Mouse (Mus musculus) erythroblast, embryonic 14.5 days (primary cell): Measurements from ENCODE around the gene Il17d. TPM values are rescaled to one million over a fixed set of nuclear protein-coding genes. Genes with fewer than 3 reads are reported as not detected.
A peak's percentile ranks its signal among the peaks of the same experiment; 100 is the strongest.

Source experiments
- H3K27me3 ChIP-seq: 2 replicates; pipeline ENCODE4 v1.6.1; 2012; ENCODE audit warnings: inconsistent platforms; ENCODE audit not compliant: control insufficient read depth
- H3K36me3 ChIP-seq: 2 replicates; pipeline ENCODE4 v1.6.1; 2012; ENCODE audit warnings: mild to moderate bottlenecking, inconsistent platforms; ENCODE audit not compliant: control insufficient read depth
- H3K4me1 ChIP-seq: 2 replicates; pipeline ENCODE4 v1.6.1; 2012; ENCODE audit warnings: inconsistent platforms; ENCODE audit not compliant: control insufficient read depth
- H3K4me3 ChIP-seq: replicated peaks from 2 replicates; pipeline ENCODE3; 2012; ENCODE audit warnings: moderate library complexity, mild to moderate bottlenecking, inconsistent platforms
- H3K9me3 ChIP-seq: 2 replicates; pipeline ENCODE4 v1.6.1; 2012; ENCODE audit warnings: low read length, inconsistent platforms, mixed read lengths; ENCODE audit not compliant: control insufficient read depth
- GATA1 ChIP-seq: IDR thresholded peaks from 2 replicates; pipeline ENCODE4 v1.6.1; 2012; ENCODE audit warnings: low read length, inconsistent platforms, mixed read lengths
- TAL1 ChIP-seq: IDR thresholded peaks from 3 replicates; pipeline ENCODE4 v1.6.1; 2012; ENCODE audit warnings: low read length, inconsistent platforms, mixed read lengths
- polyA plus RNA-seq: library from polyadenylated mRNA; stranded (reverse); fragments of >175 nt; gene quantifications from 2 replicates; pipeline ENCODE4 v1.2.3, GENCODE M21; 2012

Gene Il17d
- not detected in 2 replicates for polyA plus RNA-seq

GRCm38 (mm10) chr14:57524671-57525387 lies at the start of gene Il17d:
Il17d (plus strand) TSS chr14:57524777.
- peaks cover 65% of the 10 kb centered on the region for H3K27me3 ChIP-seq
- TF ChIP-seq TAL1 (no peak), GATA1 (no peak)
- peak within 1 kb of the TSS; percentile 58 for H3K4me3 ChIP-seq

DNA sequence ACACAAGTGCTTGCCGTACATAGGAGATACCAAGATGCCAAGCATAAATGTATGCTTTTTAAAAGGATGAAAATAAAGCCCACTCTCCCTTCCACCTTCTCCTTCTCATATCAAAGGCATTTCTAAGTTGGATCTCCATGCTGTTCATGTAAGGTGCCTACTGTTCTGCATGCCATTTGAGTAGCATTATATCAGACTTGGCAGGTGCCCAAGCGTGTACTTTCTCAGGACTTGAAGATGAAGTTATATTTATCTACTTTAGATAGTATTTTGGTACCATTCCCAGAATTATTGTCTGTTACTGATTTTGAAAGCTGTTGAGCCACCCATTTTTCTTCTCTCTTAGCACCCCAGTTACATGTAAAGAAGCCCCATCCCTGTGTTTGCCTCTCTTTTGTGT lies 49.5 kb upstream of the Il17d start:
- Histone ChIP-seq H3K4me1 (no peaks in the 10 kb centered on the region), H3K27me3 (no peaks in the 10 kb centered on the region), H3K36me3 (no peaks in the 10 kb centered on the region), H3K4me3 (no peak overlapping the region), H3K9me3 (no peaks in the 10 kb centered on the region)
- TF ChIP-seq GATA1 (no peak), TAL1 (no peak)

More at GRCm38 (mm10) chr14:57524671-57525387, at the start of gene Il17d:
- Histone ChIP-seq H3K4me1 (peaks cover 15% of the 10 kb centered on the region), H3K9me3 (peaks cover 14% of the 10 kb centered on the region), H3K36me3 (no peaks in the 10 kb centered on the region)

DNA sequence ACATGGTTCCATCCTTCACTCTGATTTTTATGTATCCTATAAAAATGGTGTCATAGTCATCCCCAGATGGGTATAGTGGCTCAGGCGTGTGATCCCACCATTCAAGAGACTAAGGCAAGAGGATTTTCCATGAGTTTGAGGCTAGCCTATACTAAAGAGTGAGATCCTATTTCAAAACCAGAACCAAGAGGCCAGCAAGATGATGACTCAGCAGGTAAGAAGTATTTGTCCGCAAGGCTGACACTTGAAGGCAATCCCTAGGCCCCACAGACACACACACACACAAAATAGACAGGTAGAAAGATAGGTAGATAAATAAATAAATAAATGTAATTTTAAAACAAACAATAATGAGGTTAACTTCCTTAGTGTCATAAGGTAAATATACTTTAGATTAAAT lies 42.3 kb upstream of the Il17d start:
- Histone ChIP-seq H3K4me3 (no peak overlapping the region), H3K9me3 (no peaks in the 10 kb centered on the region), H3K27me3 (no peaks in the 10 kb centered on the region), H3K4me1 (no peaks in the 10 kb centered on the region), H3K36me3 (no peaks in the 10 kb centered on the region)
- TF ChIP-seq GATA1: no peak
- no peak for TF ChIP-seq TAL1

GRCm38 (mm10) chr14:57484183-57484582 lies 40.4 kb upstream of the Il17d start:
- TF ChIP-seq GATA1: no peak
- no peak for TF ChIP-seq TAL1
- Histone ChIP-seq H3K27me3 (no peaks in the 10 kb centered on the region), H3K9me3 (no peaks in the 10 kb centered on the region), H3K36me3 (no peaks in the 10 kb centered on the region), H3K4me1 (no peaks in the 10 kb centered on the region), H3K4me3 (no peak overlapping the region)

DNA sequence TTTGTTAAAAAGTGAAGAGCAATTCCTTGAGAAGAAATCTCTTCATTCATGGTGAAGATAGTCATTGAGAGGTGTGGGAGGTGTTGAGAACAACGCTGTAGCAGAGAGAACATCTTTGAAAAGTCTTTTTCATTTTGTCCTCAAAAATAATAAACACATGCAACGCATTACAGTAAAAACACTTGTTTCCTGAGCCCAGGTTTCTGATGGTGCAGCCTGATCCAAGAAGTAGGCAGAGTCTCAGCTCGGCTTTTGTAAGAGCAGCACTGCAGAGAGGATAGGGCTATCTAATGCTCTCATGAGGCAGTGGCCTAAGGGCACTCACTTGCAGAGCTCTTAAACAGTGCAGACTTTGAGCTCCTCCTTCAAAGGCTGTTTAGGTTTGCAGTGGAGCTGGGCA lies 34.9 kb upstream of the Il17d start:
- Histone ChIP-seq H3K4me3 (no peak overlapping the region), H3K36me3 (no peaks in the 10 kb centered on the region), H3K9me3 (no peaks in the 10 kb centered on the region), H3K27me3 (no peaks in the 10 kb centered on the region), H3K4me1 (no peaks in the 10 kb centered on the region)
- no peak for TF ChIP-seq TAL1

DNA sequence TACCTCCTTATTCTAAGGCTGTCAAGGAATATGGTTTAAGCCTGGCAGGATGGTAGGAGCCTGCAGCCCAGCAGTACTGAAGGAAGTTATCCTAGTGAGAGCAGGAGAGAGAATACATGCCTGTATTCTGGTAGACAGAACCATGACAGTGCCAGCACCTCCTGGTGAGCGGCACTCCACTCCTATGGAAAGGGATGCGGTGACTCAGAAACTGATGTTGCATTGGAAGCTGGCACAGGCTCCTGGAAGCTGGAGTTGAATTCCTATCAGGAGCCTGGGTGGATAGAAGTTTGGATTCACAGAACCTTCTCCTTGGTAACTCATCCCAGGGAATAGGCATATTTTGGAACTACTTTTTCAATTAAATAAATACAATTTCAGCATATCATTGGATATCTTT lies 30.7 kb upstream of the Il17d start:
- H3K36me3 ChIP-seq: no peaks in the 10 kb centered on the region

GRCm38 (mm10) chr14:57503729-57504128 lies 20.8 kb upstream of the Il17d start:
- Histone ChIP-seq H3K4me3 (no peak overlapping the region), H3K27me3 (no peaks in the 10 kb centered on the region), H3K4me1 (peaks cover 2% of the 10 kb centered on the region; the same call in 1 of the 2 replicates), H3K36me3 (no peaks in the 10 kb centered on the region), H3K9me3 (no peaks in the 10 kb centered on the region)
- TF ChIP-seq GATA1 (no peak), TAL1 (no peak)

More for the DNA sequence above, 30.7 kb upstream of the Il17d start:
- Histone ChIP-seq H3K4me1 (no peaks in the 10 kb centered on the region), H3K27me3 (no peaks in the 10 kb centered on the region), H3K4me3 (no peak overlapping the region), H3K9me3 (no peaks in the 10 kb centered on the region)
- TF ChIP-seq GATA1: no peak
- TF ChIP-seq TAL1: no peak

DNA sequence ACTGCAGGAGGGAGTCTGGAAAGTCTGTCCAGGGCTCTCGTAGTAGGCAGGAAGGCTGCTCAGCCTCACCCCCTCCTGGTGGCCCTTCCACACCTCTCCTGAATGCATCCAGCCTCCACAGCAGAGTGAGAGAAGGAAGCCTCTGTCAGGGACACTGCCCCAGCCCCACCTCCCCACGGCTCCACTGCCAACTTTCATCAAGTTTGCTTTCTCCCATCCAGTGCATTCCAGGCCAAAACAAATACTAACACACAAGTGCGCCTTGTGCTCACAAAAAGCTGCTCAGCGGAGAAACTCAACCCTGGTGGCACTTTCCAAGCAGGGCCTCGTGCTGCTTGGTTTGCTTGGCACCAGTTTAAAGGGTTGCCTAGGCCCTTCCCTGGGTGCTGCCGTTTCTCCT lies 15.0 kb upstream of the Il17d start:
- Histone ChIP-seq H3K27me3 (no peaks in the 10 kb centered on the region), H3K36me3 (no peaks in the 10 kb centered on the region), H3K4me1 (no peaks in the 10 kb centered on the region), H3K4me3 (no peak overlapping the region), H3K9me3 (no peaks in the 10 kb centered on the region)
- TF ChIP-seq TAL1 (no peak), GATA1 (no peak)

- Histone ChIP-seq H3K36me3 (no peaks in the 10 kb centered on the region), H3K9me3 (no peaks in the 10 kb centered on the region), H3K27me3 (no peaks in the 10 kb centered on the region), H3K4me3 (no peak overlapping the region), H3K4me1 (no peaks in the 10 kb centered on the region)
- TF ChIP-seq GATA1 (no peak), TAL1 (no peak)
Measured at GRCm38 (mm10) chr14:57515156-57515762, 9.3 kb upstream of the Il17d start.
